Mouse (Mus musculus) liver, embryonic 13.5 days (tissue): Measurements from ENCODE around the gene Dnal1. TPM values are rescaled to one million over a fixed set of nuclear protein-coding genes. Genes with fewer than 3 reads are reported as not detected.

ENCODE experiments used
- ATAC-seq: fragments of 200-750 bp; cut with Nextera tagmentation; 2 replicates; pipeline ENCODE4 v1.8.0; 2017; ENCODE audit warnings: low read depth, mild to moderate bottlenecking, moderate number of reproducible peaks, moderate library complexity
- DNase-seq: peaks from one replicate; pipeline ENCODE4 v3.0.0; 2022
- H3K27ac ChIP-seq: fragments of 300-500 bp; sonication (generic); 2 replicates; pipeline ENCODE4 v1.5.1; 2015; ENCODE audit warnings: moderate library complexity, mild to moderate bottlenecking, inconsistent platforms
- H3K27me3 ChIP-seq: fragments of 300-500 bp; sonication (generic); 2 replicates; pipeline ENCODE4 v1.6.1; 2015; ENCODE audit warnings: mild to moderate bottlenecking, inconsistent platforms
- H3K36me3 ChIP-seq: fragments of 300-500 bp; sonication (generic); 2 replicates; pipeline ENCODE4 v1.6.1; 2015; ENCODE audit warnings: mild to moderate bottlenecking, inconsistent platforms
- H3K4me1 ChIP-seq: fragments of 300-500 bp; sonication (generic); replicated peaks from 2 replicates; pipeline ENCODE4 v1.6.1; 2015; ENCODE audit warnings: inconsistent platforms
- H3K4me2 ChIP-seq: fragments of 300-500 bp; sonication (generic); 2 replicates; pipeline ENCODE4 v1.6.1; 2015; ENCODE audit warnings: inconsistent platforms, mild to moderate bottlenecking, moderate library complexity
- H3K4me3 ChIP-seq: fragments of 300-500 bp; sonication (generic); replicated peaks from 2 replicates; pipeline ENCODE4 v1.5.1; 2015; ENCODE audit warnings: mild to moderate bottlenecking, inconsistent platforms
- H3K9ac ChIP-seq: fragments of 300-500 bp; sonication (generic); 2 replicates; pipeline ENCODE4 v1.6.1; 2015; ENCODE audit warnings: mild to moderate bottlenecking, inconsistent platforms
- H3K9me3 ChIP-seq: fragments of 300-500 bp; sonication (generic); replicated peaks from 2 replicates; pipeline ENCODE4 v1.6.1; 2016; ENCODE audit warnings: inconsistent platforms
- WGBS: fragments of 180-500 bp; shearing (Covaris S2); methylation state at CpG from one replicate; pipeline ENCODE4 v1.1.7; 2015; ENCODE audit not compliant: insufficient replicate concordance; 5-methylcytosine and 5-hydroxymethylcytosine counted together
- polyA plus RNA-seq: library from polyadenylated mRNA; unstranded; fragments of >200 nt; fragmentation: Nextera tagmentation; extraction: Ambion mirVana; gene quantifications from 2 replicates; pipeline ENCODE4 v1.2.1, GENCODE M21; 2015

Gene Dnal1
- polyA plus RNA-seq, 1 experiment from 2014 or later = 0.23 TPM

- Histone ChIP-seq H3K9ac (peak overlapping the region; percentile 80), H3K4me3 (peak overlapping the region; percentile 65), H3K36me3 (peaks cover 29% of the 10 kb centered on the region), H3K4me2 (peak overlapping the region; percentile 85), H3K27ac (peak overlapping the region; percentile 99), H3K4me1 (peaks cover 95% of the 10 kb centered on the region), H3K9me3 (no peaks in the 10 kb centered on the region), H3K27me3 (no peaks in the 10 kb centered on the region)
- 34% methylated on average over 6 of the region's 6 CpGs for WGBS
- DNase-seq (no peak), ATAC-seq (no peak)
These were observed 63.0 kb downstream of the Dnal1 start for GRCm38 (mm10) chr12:84176886-84177765.

DNA sequence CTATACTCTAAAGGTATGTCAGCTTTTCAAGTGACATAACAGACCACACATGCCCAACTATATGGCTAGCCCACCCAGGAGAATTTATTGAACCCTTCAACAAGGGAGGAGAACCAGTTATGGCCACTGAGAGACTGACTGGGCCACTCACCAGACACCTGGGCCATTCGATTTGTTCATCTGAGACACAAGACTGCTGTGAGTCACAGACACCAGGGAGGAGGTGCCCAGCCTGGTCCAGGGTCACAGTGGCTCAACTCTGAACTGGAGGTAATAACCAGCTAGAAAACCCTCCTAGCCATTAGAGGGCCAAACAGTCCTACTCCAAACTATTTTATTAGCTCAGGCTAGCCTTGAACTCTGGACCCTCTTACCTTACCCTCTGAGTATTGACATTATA is 63.9 kb downstream of the Dnal1 start:
- DNase-seq (no peak), ATAC-seq (no peak)
- Histone ChIP-seq H3K27ac (peak overlapping the region; percentile 99), H3K4me3 (no peak overlapping the region), H3K4me2 (peak overlapping the region; percentile 85), H3K9ac (peak overlapping the region; percentile 80), H3K36me3 (peaks cover 20% of the 10 kb centered on the region), H3K9me3 (no peaks in the 10 kb centered on the region), H3K4me1 (peaks cover 96% of the 10 kb centered on the region), H3K27me3 (no peaks in the 10 kb centered on the region)
- 28% methylated on average over 1 of the region's 1 CpGs for WGBS

DNA sequence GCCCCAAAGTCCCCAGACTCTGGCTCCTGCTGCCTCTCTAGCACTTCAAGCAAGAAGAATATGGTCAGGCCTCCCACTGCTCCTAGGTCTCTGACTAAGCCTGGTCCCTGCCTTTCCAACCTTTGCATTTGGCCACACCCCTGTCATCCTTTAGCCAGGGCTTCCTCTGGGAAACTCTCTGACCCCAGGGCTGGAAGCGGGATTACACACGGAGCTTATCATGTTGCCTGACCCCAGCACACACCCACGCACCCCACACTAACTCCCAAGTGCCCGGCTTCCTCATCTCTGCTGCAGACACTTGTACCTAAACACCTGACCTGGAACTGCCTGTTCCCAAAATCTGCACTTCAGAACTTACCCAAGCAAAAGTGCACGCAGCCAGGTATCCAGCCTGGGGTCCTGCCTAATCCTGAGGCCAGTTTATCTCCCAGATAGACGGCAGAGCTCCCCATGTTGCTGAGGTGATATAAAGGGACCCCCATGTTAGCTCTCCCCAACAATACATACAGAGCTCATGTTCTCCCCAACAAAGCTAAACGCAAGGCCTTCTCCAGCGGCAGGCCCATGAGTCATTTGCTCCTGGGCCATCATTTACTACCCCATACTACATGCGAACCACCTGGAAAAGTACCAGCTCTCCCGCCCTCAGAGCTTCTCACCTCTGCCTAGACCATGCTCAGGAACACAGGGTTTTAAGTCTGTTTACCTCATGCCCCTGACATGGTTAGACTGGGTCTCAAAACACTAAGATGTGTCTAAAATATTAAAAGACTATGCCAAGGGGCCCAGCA is 64.7 kb downstream of the Dnal1 start:
- Histone ChIP-seq H3K27me3 (no peaks in the 10 kb centered on the region), H3K36me3 (peaks cover 15% of the 10 kb centered on the region), H3K4me1 (peaks cover 96% of the 10 kb centered on the region), H3K9me3 (no peaks in the 10 kb centered on the region), H3K4me2 (peak overlapping the region; percentile 85; the same call in 1 of the 2 replicates), H3K9ac (peak overlapping the region; percentile 80), H3K4me3 (no peak overlapping the region), H3K27ac (peak overlapping the region; percentile 99)
- whole genome bisulfite sequencing = 55% methylated on average over 10 of the region's 10 CpGs
- DNase-seq (no peak), ATAC-seq (no peak)

- peak overlapping the region; percentile 52 for H3K9ac ChIP-seq
- H3K36me3 ChIP-seq = peaks cover 22% of the 10 kb centered on the region
- peaks cover 93% of the 10 kb centered on the region for H3K4me1 ChIP-seq
- no peak overlapping the region for H3K4me3 ChIP-seq
- no peak for DNase-seq
- no peaks in the 10 kb centered on the region for H3K9me3 ChIP-seq
- no peak for ATAC-seq
- peak overlapping the region; percentile 44 for H3K4me2 ChIP-seq
- 78% methylated on average over 3 of the region's 3 CpGs for WGBS
- H3K27ac ChIP-seq = peak overlapping the region; percentile 99
- no peaks in the 10 kb centered on the region for H3K27me3 ChIP-seq
These were observed 65.9 kb downstream of the Dnal1 start for GRCm38 (mm10) chr12:84180090-84180489.

DNA sequence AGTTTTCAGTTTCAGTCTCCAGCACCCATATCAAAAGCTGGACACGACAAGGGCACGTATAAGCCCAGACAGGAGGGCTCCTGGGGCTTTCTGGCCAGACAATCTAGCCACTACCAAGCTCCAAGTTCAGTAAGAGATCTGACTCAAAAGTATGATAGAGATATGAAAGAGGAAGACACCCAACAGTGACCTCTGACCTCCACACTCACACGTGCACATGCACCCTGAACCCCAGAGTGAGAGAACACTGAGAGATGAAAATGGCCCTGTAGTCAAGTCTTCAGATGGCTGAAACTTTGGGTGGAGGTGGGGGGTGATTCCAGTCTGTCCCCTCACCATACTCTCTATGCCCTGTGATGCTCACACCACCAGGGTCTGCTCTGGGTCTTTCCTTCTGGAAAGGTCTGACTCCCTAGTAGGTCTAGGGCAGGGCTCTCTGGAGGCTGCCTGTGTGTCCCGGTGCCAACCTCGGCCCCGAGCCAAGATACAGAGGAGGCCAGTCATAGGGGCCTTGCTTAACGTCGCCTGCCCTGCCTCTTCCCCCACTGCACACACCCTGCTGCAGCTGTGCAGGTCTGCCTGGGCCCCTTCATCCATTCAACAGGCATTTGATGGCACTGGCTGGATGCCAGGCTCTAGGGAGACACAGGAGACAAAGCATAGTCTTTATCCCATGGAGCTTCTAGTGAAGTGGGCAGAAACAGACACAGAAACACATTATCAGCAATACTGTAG is 66.7 kb downstream of the Dnal1 start:
- Histone ChIP-seq H3K27ac (peak overlapping the region; percentile 99), H3K9me3 (no peaks in the 10 kb centered on the region), H3K36me3 (peaks cover 30% of the 10 kb centered on the region), H3K4me1 (peaks cover 93% of the 10 kb centered on the region), H3K4me3 (0 out of 2 replicates have a peak overlapping the region, but pooled peaks have one; percentile 2), H3K27me3 (no peaks in the 10 kb centered on the region), H3K4me2 (peak overlapping the region; percentile 44), H3K9ac (peak overlapping the region; percentile 52)
- no peak for DNase-seq
- peak; percentile 65 for ATAC-seq
- WGBS = 13% methylated on average over 8 of the region's 8 CpGs

DNA sequence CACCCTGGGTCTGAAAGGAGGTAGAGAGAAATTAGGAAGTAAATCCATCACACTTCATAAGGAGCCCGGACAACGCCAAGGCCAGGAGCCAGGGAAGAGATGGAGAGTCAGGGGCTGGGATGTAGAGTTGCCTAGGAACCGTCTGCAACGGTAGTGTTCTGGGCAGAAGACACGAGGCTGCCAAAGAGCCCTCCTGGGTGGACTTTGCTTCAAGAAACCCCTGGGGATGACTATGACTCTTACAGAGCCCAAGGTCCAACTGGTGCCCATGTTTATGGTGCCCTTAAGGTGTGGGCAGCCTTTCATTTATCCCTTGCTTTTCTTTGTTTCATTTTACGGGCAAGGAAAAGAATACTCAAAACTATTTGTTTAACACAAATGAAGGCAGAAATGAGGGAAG is 67.8 kb downstream of the Dnal1 start:
- Histone ChIP-seq H3K4me2 (peak overlapping the region; percentile 44; the same call in 1 of the 2 replicates), H3K9me3 (no peaks in the 10 kb centered on the region), H3K36me3 (peaks cover 42% of the 10 kb centered on the region), H3K4me3 (no peak overlapping the region), H3K27me3 (no peaks in the 10 kb centered on the region), H3K9ac (peak overlapping the region; percentile 52), H3K4me1 (peaks cover 92% of the 10 kb centered on the region), H3K27ac (peak overlapping the region; percentile 99; the same call in 1 of the 2 replicates)
- WGBS = 73% methylated on average over 6 of the region's 6 CpGs
- ATAC-seq (no peak), DNase-seq (no peak)

DNA sequence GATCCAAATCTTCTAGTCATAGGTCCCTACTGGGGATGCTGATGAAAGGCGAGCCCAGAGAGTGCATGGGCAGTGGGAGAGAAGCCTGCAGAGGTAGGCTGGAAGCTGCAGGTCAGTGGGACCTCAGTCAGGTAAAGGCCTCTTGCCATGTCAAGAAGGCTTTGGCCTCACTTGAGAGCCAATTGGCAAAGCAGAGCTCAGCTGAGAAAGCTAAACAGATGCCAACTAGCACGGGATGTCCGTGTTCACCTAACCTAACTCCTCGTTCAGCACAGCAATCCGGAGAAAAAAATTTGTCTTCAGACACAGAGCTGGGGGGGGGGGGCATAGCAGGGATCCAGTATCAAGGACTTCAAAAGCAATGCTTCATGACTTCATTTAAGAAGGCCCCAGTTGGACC is 70.8 kb downstream of the Dnal1 start:
- Histone ChIP-seq H3K36me3 (peaks cover 61% of the 10 kb centered on the region), H3K27me3 (no peaks in the 10 kb centered on the region), H3K4me2 (no peak overlapping the region), H3K27ac (no peak overlapping the region), H3K9ac (no peak overlapping the region), H3K4me3 (no peak overlapping the region), H3K4me1 (peaks cover 92% of the 10 kb centered on the region), H3K9me3 (no peaks in the 10 kb centered on the region)
- ATAC-seq = no peak
- 86% methylated on average over 5 of the region's 5 CpGs for whole genome bisulfite sequencing
- DNase-seq = no peak

GRCm38 (mm10) chr12:84185547-84185946 is 71.4 kb downstream of the Dnal1 start:
- Histone ChIP-seq H3K4me2 (no peak overlapping the region), H3K4me1 (peaks cover 92% of the 10 kb centered on the region), H3K27me3 (no peaks in the 10 kb centered on the region), H3K4me3 (no peak overlapping the region), H3K36me3 (peaks cover 61% of the 10 kb centered on the region), H3K27ac (0 out of 2 replicates have a peak overlapping the region, but pooled peaks have one; percentile 24), H3K9ac (no peak overlapping the region), H3K9me3 (no peaks in the 10 kb centered on the region)
- DNase-seq (no peak), ATAC-seq (no peak)
- 79% methylated on average over 6 of the region's 6 CpGs for WGBS

DNA sequence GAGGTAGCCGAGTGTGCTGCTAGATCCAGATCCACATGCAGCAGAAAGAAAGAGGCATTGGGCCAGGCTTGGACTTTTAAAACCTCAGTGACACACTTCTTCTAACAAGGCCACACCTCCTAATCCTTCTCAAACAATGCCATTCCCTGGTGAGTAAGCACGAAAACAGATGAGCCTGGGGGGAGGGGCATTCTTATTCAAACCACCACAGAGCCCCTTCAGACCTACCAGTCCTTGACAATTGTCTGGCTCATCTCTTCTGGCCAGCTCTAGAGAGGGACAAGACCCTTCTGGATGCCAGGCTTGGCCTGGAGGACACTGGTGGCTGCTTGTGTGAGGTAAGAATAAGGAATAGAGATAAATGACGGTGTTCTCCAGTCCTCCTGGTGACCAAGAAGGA is 72.4 kb downstream of the Dnal1 start:
- H3K4me1 ChIP-seq = peaks cover 92% of the 10 kb centered on the region
- no peak overlapping the region for H3K4me2 ChIP-seq
- H3K27ac ChIP-seq = 0 out of 2 replicates have a peak overlapping the region, but pooled peaks have one; percentile 24
- no peaks in the 10 kb centered on the region for H3K27me3 ChIP-seq
- no peak overlapping the region for H3K4me3 ChIP-seq
- 88% methylated on average over 3 of the region's 3 CpGs for WGBS
- peaks cover 58% of the 10 kb centered on the region for H3K36me3 ChIP-seq
- no peak overlapping the region for H3K9ac ChIP-seq
- no peaks in the 10 kb centered on the region for H3K9me3 ChIP-seq
- ATAC-seq (no peak), DNase-seq (no peak)

GRCm38 (mm10) chr12:84186950-84187349 is 72.8 kb downstream of the Dnal1 start:
- no peak overlapping the region for H3K4me3 ChIP-seq
- peaks cover 92% of the 10 kb centered on the region for H3K4me1 ChIP-seq
- no peak for DNase-seq
- H3K9ac ChIP-seq = no peak overlapping the region
- no peaks in the 10 kb centered on the region for H3K9me3 ChIP-seq
- H3K36me3 ChIP-seq = peaks cover 54% of the 10 kb centered on the region
- ATAC-seq = no peak
- no peak overlapping the region; the same call in 1 of the 2 replicates for H3K27ac ChIP-seq
- no peaks in the 10 kb centered on the region for H3K27me3 ChIP-seq
- 90% methylated on average over 5 of the region's 5 CpGs for WGBS
- no peak overlapping the region for H3K4me2 ChIP-seq
